Mouse (Mus musculus) olfactory bulb, adult 2 months (tissue): Measurements from ENCODE around the gene Chrna9.

ENCODE experiments used
- CTCF ChIP-seq: fragments of 200-500 bp; IDR thresholded peaks from 2 replicates; pipeline ENCODE4 v1.5.1; 2012; ENCODE audit warnings: low read depth, mild to moderate bottlenecking, low read length, moderate library complexity; ENCODE audit not compliant: insufficient read depth
- POLR2A ChIP-seq: fragments of 200-500 bp; IDR thresholded peaks from 2 replicates; pipeline ENCODE4 v1.6.1; 2012; ENCODE audit warnings: mild to moderate bottlenecking, low read depth, low read length, moderate library complexity; ENCODE audit not compliant: insufficient read depth

GRCm38 (mm10) chr5:65951513-65951909 lies 16.8 kb downstream of the Chrna9 start:
- TF ChIP-seq CTCF (no peak), POLR2A (no peak)
